Mouse (Mus musculus) layer of hippocampus, postnatal 10 days (tissue): ENCODE measurements around the gene Tmem135. TPM values are rescaled to one million over a fixed set of nuclear protein-coding genes. Genes with fewer than 3 reads are reported as not detected.

Experiments
- DNase-seq, 2 experiments: peaks; one replicate each; pipeline ENCODE4 v3.0.0; 2021; ENCODE audit warnings: low spot score in 2 of 2
- total RNA-seq, 2 experiments: library from RNA; stranded (reverse); gene quantifications; 2 replicates each; pipeline ENCODE4 v1.2.3; 2021

The Tmem135 gene
- total RNA-seq, 2 experiments from 2014 or later = 72.2 to 84.4 TPM

DNA sequence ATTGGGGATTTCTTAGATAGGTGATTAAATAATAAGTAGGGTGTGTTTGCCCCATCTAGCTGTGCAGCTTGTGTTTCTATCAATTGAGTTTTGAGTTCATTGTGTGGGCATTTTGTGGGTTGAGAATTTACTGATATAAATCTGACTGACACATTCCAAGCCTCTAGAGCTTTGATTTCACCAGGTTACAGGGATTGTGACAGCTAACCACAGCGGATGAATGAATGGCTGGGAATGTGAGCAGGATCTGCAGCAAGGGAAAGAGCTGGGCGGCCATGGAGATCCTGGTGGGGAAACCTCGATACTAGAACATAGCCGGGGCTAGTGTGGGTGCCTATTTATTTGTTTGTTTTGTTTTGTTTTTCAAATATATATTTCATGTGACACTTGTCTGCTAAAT is 205.5 kb downstream of the Tmem135 start:
- no peak for DNase-seq

DNA sequence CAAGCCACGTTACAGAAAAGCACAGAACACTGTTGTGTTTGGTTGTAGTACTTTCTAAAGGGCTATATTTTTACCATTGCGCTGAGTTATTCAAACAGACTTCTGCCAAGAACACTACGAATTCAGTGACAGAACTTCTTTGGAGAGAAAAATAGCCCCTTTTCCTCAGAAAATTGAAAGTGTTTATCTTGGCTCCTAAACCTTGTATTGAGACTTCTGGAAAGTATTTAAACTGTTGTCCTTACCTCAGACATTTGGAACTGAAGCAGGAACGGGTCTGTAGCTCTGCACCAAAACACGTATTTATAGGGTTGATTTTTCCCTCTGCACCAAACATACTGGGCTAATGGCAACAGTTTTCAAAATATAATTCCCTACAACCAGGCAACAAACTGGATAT is 210.6 kb downstream of the Tmem135 start:
- no peak for DNase-seq

DNA sequence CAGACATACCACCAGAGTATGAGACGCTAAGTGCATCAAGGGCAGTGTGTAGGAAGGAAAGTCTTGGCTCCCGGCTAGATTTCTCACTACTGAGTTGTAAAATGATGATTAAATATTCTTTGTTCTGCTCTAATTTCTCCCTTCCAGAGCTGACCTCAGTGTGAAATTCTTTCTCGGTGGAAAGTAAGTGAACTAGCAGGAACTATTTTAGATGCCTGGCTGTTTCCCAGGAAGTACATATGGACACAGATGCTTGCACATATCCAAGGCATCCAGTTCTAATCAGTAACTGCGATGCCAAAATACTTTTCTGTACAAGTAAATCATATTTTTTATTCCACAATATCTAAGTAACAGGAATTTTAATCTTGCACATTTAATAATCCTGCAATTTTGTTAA is 220.1 kb downstream of the Tmem135 start:
- no peak for DNase-seq

DNA sequence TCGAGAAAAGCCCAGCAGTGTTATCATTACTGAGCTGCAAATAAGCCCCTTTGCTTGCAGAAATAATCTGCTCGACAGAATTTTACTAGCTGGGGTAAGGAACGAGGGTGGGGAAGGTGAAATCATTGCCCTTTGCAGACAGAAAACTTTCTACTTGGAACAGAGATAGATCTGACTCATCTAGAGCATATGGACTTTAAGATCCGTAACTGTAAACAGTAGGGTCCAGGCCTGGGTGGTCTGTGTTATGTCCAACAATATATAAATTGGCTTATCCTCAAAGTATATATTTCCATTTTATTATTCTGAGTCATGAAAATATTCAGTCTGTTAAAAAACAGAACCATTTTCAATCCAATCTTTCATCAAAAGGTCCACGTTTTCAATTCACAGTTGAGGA is 221.1 kb downstream of the Tmem135 start:
- no peak for DNase-seq

DNA sequence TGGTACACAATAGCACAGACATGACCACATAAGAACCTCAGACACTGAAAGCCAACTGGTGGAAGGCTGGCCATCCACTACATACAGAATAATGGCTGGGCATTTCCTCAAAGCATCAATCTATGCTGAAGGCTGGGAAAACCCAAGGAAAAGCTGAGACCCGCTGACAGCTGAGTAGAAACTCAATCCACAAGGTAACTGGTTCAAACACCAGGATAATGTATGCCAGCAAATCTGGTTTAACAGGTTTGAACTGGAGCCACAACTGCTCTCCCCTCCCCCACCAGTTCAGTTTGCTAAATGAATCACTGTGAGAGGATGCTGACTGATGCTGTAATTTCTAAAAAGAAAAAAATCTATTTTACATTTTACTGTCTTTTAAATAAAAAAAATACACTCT is 222.7 kb downstream of the Tmem135 start:
- no peak for DNase-seq

DNA sequence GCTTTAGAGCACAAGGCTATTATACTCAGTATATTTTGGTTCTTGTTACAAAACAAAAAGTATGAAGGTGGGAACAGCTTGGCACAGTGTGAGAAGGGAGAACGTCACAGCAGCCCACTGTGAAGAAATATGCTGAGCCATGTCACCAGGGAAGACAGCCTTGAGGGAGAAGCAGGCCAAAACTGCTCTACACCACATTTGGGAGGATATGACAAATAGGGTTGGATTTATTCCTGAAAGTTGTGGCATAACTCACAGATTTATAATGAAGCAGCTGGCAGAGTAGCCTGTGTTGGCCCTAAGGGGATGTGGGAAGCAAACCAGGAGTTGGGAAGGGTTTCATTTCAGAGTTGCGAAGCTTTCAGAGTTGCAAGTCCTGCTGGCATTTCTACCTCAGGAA is 225.4 kb downstream of the Tmem135 start:
- DNase-seq = peak in 1 of 2 experiments; percentile 15

DNA sequence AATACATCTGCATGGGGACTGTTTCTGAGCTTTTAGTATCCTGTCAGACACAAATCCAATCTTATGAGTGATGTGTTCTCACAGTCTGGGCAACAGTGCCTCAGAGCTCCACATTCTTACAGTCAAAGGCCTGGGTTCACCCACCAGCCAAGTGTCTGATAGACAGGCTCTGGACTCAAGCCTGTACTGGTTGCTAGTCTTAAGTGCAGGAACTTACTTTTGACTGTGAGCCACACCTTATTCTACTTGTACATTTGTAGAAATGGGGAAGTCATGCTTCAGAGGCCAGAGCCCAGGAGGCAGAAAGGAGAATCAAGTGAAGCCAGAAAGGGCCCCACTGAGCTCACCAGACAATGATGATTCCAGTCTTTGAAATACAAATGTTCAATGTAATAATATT is 226.1 kb downstream of the Tmem135 start:
- DNase-seq = no peak

DNA sequence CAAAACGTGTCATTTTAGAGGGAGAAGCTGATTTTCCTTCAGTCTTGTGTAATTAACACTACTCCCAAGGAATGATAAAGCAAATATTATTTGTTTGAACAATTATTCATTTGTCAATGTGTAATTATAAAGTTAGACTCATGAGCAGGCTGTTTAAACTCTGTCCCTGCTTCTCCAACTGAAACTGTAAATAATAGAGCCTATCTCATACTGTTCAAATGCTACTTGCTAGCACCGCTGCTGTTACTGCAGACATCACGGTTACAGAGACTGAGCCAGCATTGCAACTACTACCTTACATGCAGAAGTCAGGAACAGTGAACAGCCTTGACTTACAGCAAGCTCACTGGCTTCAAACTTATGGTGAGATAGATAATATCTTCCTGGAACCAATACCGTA is 229.6 kb downstream of the Tmem135 start:
- no peak for DNase-seq

DNA sequence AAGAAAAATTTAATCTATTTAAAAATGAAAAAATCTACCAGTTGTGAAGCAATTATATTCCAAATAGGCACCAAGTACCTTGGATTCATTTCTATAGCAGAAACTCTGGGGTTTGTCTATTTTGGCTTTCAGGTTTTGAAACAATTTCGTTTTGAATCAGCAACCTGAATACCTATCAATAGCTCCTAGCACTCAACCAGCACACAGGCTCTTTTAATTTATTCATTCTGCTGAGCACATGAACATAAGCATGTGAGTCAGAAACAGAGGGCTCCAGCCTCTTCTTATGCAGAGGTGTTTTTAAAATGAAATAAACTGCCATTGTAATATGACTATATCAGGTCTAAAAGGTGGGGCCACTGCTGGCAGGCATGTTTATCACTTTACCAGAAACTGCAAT is 231.0 kb downstream of the Tmem135 start:
- no peak for DNase-seq

DNA sequence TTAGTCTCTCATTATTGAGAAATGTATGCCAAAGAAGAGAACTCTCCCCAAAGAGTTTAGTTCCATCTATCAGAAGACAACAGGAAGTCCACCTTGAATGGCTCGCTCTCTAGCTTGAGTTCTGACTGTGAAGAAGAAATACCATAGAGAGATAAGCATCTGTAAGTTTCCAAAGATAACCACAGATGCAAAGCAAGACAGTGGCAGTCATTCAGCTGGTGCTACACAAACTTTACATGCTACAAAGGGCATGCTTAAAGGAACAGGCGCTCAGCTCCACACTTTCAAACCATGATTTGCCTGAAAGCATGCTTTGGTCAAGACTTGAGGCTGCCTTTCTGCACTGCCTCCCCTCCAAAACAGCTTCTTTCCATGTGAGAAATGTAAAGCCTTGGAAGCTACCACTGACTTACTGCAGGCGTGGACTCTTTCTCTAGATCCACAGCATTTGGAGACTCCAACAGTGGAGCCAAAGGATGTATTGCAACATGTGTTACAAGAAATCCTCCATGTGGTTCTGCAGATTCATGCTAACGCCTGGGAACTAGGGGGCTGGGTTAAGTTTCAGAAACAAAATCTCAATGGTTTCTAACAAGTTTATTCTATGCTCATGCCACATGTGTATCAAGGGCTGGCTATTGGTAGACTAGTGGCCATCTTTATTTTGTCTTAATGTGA is 232.1 kb downstream of the Tmem135 start:
- no peak for DNase-seq

DNA sequence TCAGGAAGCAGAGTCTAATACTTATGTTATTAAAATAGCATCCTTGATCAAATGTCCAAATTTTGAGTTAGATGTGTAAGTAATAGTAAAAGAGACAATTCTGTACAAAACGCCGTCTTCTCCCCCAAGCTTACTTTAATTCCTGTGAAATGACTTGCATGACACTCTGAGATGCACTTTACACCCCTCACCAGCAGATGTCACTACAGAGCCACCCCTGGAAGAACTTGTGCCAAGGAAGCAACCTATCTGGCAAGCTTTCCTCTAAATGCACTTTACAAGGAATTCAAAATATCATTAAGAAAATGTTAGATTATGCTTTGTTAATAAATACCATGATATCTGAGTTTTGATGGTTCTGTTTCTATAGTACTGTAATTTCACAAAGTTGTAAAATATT is 235.4 kb downstream of the Tmem135 start:
- peak; percentile 81 to 84 for DNase-seq

DNA sequence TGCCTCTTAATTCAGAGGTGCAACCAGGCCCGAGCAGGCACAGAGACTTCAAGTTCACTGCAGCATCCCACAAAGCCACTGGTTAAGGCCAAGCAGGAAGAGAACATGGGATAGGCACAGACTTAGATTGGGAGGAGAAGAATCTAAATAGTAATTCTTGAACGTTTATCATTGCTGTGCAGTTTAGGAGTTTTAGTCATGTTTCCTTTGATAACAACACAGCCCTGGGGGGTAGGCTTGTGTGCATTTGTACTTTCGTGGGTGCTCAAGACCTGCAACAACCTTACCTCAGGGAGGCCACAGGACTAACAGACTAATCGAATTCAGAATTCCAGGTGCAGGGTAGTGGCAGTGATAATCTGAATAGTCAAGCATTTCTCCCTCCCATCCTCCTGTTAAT is 238.5 kb downstream of the Tmem135 start:
- no peak for DNase-seq

DNA sequence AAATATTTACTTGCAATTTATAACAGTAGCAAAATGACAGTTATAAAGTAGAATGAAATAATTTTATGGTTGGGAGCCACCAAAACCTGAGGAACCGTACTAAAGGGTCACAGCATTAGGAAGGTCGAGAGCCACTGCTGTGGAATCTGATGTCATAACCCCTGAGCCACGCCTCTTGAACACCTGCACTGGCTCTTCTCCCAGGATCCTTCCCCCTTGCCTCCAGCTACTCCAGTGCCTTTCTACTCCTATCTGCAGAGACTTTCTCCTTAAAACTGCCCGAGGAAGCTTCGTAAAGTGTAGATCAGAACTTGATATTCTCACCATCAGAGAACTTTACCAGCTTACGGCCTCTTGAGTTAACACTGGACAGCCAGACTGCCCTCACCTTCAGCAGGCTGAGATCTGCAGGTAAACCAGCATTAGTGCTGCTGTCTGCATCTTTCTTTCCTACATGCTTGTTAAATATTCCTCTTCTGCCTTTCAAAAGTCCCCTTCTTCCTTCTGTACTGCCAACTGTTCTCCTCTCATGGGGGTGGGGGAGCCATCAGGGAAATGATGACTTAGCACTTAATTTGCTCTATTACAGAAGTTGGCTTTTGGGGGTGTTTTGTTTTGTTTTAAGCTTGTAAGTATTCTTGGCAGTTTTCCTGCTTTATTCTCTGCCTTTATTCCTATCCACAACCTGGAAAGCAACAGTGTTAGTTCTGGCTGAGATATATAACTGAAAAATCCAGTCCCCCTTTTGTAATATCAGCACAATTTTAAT is 242.2 kb downstream of the Tmem135 start:
- no peak for DNase-seq

DNA sequence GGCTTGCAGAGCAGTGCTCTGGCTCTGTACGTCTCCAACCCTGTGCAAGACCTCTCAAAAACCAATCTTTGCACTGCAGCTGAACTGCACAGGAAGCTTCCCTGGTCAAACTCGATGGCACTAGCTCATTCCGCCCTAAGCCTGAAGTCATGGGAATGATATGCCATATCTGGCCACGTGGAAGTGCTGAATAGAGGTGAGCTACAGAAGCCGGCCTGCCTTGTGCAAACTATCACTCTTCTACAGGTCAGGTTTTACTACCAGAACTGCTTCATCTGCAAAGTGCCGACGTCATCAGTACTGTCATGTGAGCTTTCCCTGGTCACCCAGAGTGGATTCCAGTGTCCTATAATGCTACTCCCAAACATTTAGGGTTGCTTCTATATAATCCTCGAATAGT is 246.7 kb downstream of the Tmem135 start:
- DNase-seq = no peak

DNA sequence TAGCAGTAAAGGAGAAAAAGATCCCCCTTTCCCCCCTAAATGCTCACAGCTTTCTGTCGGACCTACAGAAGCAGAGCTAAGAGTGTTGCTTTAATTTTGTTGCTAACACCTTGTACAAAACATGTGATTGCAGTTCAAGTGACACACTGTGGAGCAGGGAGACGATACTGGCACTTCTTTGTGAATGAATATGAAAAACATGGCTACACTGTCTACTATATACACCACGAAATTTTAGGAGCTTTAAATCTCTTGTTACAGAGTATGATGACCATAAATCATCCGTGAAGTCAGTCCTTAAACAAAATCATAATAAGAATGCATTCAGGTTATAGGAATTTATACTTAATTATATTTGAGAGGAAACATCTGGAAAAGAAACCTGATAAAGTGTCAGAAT is 247.4 kb downstream of the Tmem135 start:
- DNase-seq = no peak

DNA sequence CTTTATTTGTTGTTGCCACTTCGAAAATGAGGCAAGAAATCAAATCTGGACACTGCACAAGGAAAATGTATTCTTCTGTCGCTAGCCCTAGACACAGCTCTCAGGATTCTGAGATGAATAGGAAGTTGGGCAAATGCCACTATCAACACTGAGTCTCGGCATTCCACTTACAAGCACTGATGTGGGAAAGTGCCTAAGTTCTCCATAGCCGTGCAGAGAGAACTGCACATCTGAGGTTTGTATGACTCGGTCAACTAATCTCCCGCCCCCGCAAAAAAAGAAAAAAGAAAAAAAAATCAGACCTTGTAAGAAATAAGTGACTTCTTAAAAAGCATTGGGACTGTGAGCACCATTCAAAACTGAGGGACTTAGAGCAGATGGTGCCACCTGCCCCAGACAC is 248.3 kb downstream of the Tmem135 start:
- DNase-seq = no peak

DNA sequence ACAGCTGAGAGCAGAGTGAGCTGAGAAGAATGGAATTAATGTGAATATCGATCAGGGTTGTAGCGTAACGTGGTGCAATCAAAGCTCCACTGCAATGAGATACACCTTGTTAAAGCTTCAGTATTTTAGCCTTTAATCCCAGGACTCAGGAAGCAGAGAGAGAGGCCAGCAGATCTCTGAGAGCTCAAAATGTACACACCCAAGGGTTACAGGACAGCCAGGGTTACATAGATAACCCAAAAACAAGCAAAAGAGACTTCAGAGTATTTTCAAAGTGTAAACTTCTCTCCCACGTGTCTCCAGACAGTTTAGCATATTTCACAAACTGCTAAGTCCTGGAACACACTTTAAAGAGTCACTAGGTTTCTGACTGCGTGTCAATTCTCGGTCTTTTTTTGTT is 248.8 kb downstream of the Tmem135 start:
- no peak for DNase-seq

DNA sequence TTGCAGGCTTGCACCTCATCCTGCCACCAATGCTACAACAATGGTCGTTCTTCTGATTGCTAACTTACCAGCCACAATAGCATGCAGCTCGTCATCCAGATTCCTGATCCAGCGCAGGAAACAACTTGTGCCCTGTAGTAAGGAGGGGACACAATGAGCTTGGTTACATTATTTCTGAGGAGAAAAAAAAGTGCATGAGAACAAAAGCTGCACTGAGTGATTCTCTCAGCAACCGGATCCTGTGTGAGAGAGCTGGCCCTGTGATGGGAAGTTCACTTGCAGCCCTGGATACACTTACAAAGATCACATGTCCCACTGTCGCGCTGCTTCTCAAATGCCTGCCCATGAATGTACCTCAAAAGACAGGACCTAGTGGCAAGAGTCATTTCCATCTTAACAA is 252.7 kb downstream of the Tmem135 start:
- no peak for DNase-seq

DNA sequence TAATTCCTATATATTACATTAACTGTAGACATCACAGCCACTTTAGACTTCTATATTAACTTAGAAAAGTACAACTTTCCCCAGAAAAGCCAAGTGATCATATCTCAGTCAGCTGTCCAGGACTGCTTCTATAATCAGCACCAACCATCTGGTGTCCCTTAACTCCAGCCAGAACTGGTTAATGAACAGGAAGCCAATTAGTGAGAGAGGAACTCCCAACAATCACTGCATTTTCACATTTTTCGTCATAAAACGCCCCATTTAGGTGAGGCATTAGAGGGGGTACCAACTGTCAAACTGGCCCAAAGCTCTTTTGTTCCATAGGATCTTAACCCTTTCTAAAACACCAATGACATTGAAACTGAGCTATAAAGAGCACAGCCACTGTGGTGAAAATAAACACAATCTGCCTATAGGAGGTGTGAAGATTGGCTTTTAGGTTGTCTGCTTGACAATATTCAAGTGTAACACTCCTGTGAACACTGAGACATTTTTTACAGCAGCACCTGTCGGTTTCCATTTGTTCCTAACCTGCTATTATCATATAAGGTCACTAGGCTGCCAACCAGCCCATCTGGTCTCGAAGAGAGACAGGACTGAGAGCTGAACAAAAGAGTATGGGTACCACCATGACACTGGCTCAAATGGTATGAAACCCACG is 263.3 kb downstream of the Tmem135 start:
- DNase-seq = no peak

DNA sequence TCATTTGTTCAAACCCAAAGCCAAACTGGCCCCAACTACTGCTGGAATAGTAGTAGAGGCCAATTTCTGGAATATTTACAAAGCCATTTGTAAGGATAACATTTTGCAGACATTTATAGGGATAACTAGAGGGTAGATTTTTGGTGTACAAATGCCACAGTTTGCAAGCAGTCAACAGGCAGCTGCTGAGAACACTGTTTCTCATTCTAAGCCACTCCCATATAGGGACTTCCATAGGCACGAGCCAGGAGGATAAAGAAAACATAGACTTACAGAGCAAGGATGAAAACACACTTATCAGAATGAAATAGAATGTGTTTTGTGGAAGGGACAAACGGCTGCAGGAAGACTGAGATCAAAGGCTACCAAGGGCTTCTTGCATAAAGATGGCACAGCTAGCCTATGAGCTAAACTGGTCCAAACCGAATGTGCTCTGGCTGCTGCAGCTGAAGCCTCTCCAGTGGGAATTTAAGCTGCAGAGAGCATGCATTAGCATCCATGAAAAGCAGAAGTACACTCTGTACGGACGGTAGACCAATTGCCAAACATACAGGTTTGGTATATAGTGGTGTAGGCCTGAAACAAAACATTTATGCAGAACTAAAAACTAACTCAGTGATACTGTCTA is 269.0 kb downstream of the Tmem135 start:
- no peak for DNase-seq

DNA sequence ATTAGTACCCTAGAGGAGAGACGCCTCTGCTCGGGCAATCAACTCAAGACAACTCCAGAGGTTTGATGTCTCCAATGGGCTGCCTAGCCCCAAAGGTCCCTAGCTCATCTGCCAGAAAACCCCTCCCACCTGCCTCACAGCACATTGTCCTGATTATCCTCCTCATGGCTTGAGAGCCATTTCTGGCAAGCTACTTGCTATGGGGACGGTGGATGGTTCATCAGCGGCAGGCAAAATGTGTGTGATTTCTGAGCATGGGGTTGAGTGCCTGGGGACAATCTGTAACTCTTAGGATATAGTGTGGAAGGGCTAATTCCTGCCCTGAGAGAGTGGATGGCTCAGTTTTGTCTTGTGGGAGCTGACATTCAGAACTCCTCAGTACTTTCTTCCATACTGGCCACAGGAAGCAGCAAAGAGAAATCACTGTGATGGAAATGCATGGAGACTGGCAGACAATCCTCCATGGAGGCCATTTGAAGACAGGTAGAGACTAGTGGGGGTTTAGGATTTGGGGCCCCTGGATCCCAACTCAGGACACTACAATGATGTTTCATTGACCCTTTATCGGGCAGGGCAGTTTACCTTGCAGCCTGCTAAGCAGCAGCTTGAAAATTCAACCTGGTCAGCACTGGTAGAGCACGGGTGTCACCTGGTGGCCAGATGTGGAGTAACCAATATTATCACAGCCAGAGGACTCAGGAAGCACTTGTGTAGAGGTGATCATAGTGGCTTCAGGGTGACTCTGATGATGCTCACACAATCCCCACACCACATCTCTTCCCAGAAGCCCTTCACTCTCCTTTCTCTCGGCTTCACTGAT is 277.7 kb downstream of the Tmem135 start:
- DNase-seq = peak; percentile 54 to 58
